Mouse (Mus musculus) heart, embryonic 11.5 days (tissue): Measurements from ENCODE around the gene Kcnv2. TPM values are rescaled to one million over a fixed set of nuclear protein-coding genes. Genes with fewer than 3 reads are reported as not detected.

Experiments
- ATAC-seq: fragments of 200-750 bp; cut with Nextera tagmentation; replicated peaks from 2 replicates; pipeline ENCODE4 v1.8.0; 2017; ENCODE audit warnings: moderate library complexity; ENCODE audit not compliant: insufficient number of reproducible peaks, low FRiP score, low TSS enrichment
- H3K27ac ChIP-seq: fragments of 300-500 bp; sonication (generic); 2 replicates; pipeline ENCODE4 v1.5.1; 2014; ENCODE audit warnings: mild to moderate bottlenecking, low read depth, low read length
- H3K27me3 ChIP-seq: fragments of 300-500 bp; sonication (generic); 2 replicates; pipeline ENCODE4 v1.6.1; 2014; ENCODE audit warnings: mild to moderate bottlenecking, low read length, mixed read lengths; ENCODE audit not compliant: control insufficient read depth, insufficient read depth
- H3K36me3 ChIP-seq: fragments of 300-500 bp; sonication (generic); 2 replicates; pipeline ENCODE4 v1.6.1; 2014; ENCODE audit warnings: mild to moderate bottlenecking, low read length, moderate library complexity, mixed read lengths; ENCODE audit not compliant: control insufficient read depth, insufficient read depth
- H3K4me1 ChIP-seq: fragments of 300-500 bp; sonication (generic); 2 replicates; pipeline ENCODE4 v1.6.1; 2014; ENCODE audit warnings: low read length; ENCODE audit not compliant: control insufficient read depth, insufficient read depth
- H3K4me2 ChIP-seq: fragments of 300-500 bp; sonication (generic); 2 replicates; pipeline ENCODE4 v1.6.1; 2014; ENCODE audit warnings: mild to moderate bottlenecking, moderate library complexity
- H3K4me3 ChIP-seq: fragments of 300-500 bp; sonication (generic); 2 replicates; pipeline ENCODE4 v1.5.1; 2014; ENCODE audit warnings: low read depth, low read length
- H3K9ac ChIP-seq: fragments of 300-500 bp; sonication (generic); 2 replicates; pipeline ENCODE4 v1.6.1; 2014; ENCODE audit warnings: mild to moderate bottlenecking, low read depth, low read length, moderate library complexity
- H3K9me3 ChIP-seq: fragments of 300-500 bp; sonication (generic); replicated peaks from 2 replicates; pipeline ENCODE4 v1.6.1; 2016; ENCODE audit warnings: low read length; ENCODE audit not compliant: control insufficient read depth
- WGBS: fragments of 180-500 bp; shearing (Covaris S2); extraction: QIAGEN DNeasy Blood & Tissue Kit; methylation state at CpG from one replicate; pipeline ENCODE4 v1.1.7; 2014; ENCODE audit not compliant: insufficient replicate concordance; 5-methylcytosine and 5-hydroxymethylcytosine counted together
- polyA plus RNA-seq: library from polyadenylated mRNA; unstranded; fragments of >200 nt; fragmentation: Nextera tagmentation; extraction: Ambion mirVana; gene quantifications from 2 replicates; pipeline ENCODE4 v1.2.1, GENCODE M21; 2014

Kcnv2 gene
- 0.17 and 0.27 TPM in 2 replicates for polyA plus RNA-seq

GRCm38 (mm10) chr19:27322281-27322680, at the start of gene Kcnv2:
Gene Kcnv2, plus strand, starts transcription at chr19:27322588.
- H3K9ac ChIP-seq: 0 out of 2 replicates have a peak within 1 kb of the TSS, but pooled peaks have one; percentile 5
- no peak within 1 kb of the TSS for H3K4me3 ChIP-seq
- no peak within 1 kb of the TSS for H3K27ac ChIP-seq
- no peak for ATAC-seq
- no peaks in the 10 kb centered on the region for H3K36me3 ChIP-seq
- H3K27me3 ChIP-seq: no peaks in the 10 kb centered on the region
- no peaks in the 10 kb centered on the region for H3K9me3 ChIP-seq
- no peak within 1 kb of the TSS for H3K4me2 ChIP-seq
- 29% methylated on average over 5 of the region's 5 CpGs for WGBS
- H3K4me1 ChIP-seq: peaks cover 5% of the 10 kb centered on the region; the same call in 1 of the 2 replicates

- Histone ChIP-seq H3K27ac (no peak overlapping the region), H3K9me3 (no peaks in the 10 kb centered on the region), H3K4me3 (no peak overlapping the region), H3K27me3 (no peaks in the 10 kb centered on the region), H3K4me1 (no peaks in the 10 kb centered on the region), H3K36me3 (no peaks in the 10 kb centered on the region), H3K4me2 (no peak overlapping the region), H3K9ac (no peak overlapping the region)
- WGBS: 74% methylated on average over 2 of the region's 2 CpGs
- ATAC-seq: no peak
Observed at GRCm38 (mm10) chr19:27273385-27273784, 49.0 kb upstream of the Kcnv2 start.

- Histone ChIP-seq H3K4me1 (no peaks in the 10 kb centered on the region), H3K4me2 (no peak overlapping the region), H3K27ac (no peak overlapping the region), H3K27me3 (no peaks in the 10 kb centered on the region), H3K9me3 (no peaks in the 10 kb centered on the region), H3K4me3 (no peak overlapping the region), H3K36me3 (no peaks in the 10 kb centered on the region), H3K9ac (no peak overlapping the region)
- ATAC-seq: no peak
- WGBS: 71% methylated on average over 1 of the region's 1 CpGs
Observed at GRCm38 (mm10) chr19:27274382-27274781, 48.0 kb upstream of the Kcnv2 start.

GRCm38 (mm10) chr19:27279174-27279573, 43.2 kb upstream of the Kcnv2 start:
- 80% methylated on average over 2 of the region's 2 CpGs for WGBS
- Histone ChIP-seq H3K27me3 (no peaks in the 10 kb centered on the region), H3K9ac (no peak overlapping the region), H3K4me3 (no peak overlapping the region), H3K27ac (no peak overlapping the region), H3K36me3 (no peaks in the 10 kb centered on the region), H3K9me3 (no peaks in the 10 kb centered on the region), H3K4me2 (no peak overlapping the region), H3K4me1 (no peaks in the 10 kb centered on the region)
- ATAC-seq: no peak

- Histone ChIP-seq H3K4me2 (no peak overlapping the region), H3K9me3 (no peaks in the 10 kb centered on the region), H3K27me3 (no peaks in the 10 kb centered on the region), H3K4me3 (no peak overlapping the region), H3K9ac (no peak overlapping the region), H3K27ac (no peak overlapping the region), H3K4me1 (0 out of 2 replicates have a peak, but pooled peaks cover 2% of the 10 kb centered on the region), H3K36me3 (no peaks in the 10 kb centered on the region)
- no peak for ATAC-seq
- WGBS: 87% methylated on average over 2 of the region's 2 CpGs
Observed at GRCm38 (mm10) chr19:27310039-27310438, 12.3 kb upstream of the Kcnv2 start.

- WGBS: 73% methylated on average over 3 of the region's 3 CpGs
- H3K9me3 ChIP-seq: no peaks in the 10 kb centered on the region
- no peaks in the 10 kb centered on the region for H3K36me3 ChIP-seq
- H3K9ac ChIP-seq: no peak overlapping the region
- H3K27ac ChIP-seq: no peak overlapping the region
- H3K4me2 ChIP-seq: no peak overlapping the region
- H3K4me1 ChIP-seq: 0 out of 2 replicates have a peak, but pooled peaks cover 2% of the 10 kb centered on the region
- H3K4me3 ChIP-seq: no peak overlapping the region
- H3K27me3 ChIP-seq: no peaks in the 10 kb centered on the region
- ATAC-seq: no peak
Observed at GRCm38 (mm10) chr19:27311311-27311710, 11.1 kb upstream of the Kcnv2 start.

GRCm38 (mm10) chr19:27312266-27313079, 9.9 kb upstream of the Kcnv2 start:
- no peak overlapping the region for H3K9ac ChIP-seq
- ATAC-seq: no peak
- 0 out of 2 replicates have a peak, but pooled peaks cover 2% of the 10 kb centered on the region for H3K4me1 ChIP-seq
- H3K27ac ChIP-seq: no peak overlapping the region
- H3K36me3 ChIP-seq: no peaks in the 10 kb centered on the region
- WGBS: 74% methylated on average over 11 of the region's 11 CpGs
- no peak overlapping the region for H3K4me2 ChIP-seq
- H3K9me3 ChIP-seq: no peaks in the 10 kb centered on the region
- no peak overlapping the region for H3K4me3 ChIP-seq
- no peaks in the 10 kb centered on the region for H3K27me3 ChIP-seq

GRCm38 (mm10) chr19:27313080-27313413, 9.3 kb upstream of the Kcnv2 start:
- WGBS: 65% methylated on average over 3 of the region's 3 CpGs
- Histone ChIP-seq H3K4me2 (no peak overlapping the region), H3K4me3 (no peak overlapping the region), H3K4me1 (0 out of 2 replicates have a peak, but pooled peaks cover 2% of the 10 kb centered on the region), H3K36me3 (no peaks in the 10 kb centered on the region), H3K9ac (no peak overlapping the region), H3K27me3 (no peaks in the 10 kb centered on the region), H3K9me3 (no peaks in the 10 kb centered on the region), H3K27ac (no peak overlapping the region)
- ATAC-seq: no peak
